Mouse (Mus musculus): ENCODE measurements around the gene Fzr1. TPM values are rescaled to one million over a fixed set of nuclear protein-coding genes. Genes with fewer than 3 reads are reported as not detected.

Fzr1 gene
- polyA plus RNA-seq, 1 experiment from 2014 or later, result 132 TPM

DNA sequence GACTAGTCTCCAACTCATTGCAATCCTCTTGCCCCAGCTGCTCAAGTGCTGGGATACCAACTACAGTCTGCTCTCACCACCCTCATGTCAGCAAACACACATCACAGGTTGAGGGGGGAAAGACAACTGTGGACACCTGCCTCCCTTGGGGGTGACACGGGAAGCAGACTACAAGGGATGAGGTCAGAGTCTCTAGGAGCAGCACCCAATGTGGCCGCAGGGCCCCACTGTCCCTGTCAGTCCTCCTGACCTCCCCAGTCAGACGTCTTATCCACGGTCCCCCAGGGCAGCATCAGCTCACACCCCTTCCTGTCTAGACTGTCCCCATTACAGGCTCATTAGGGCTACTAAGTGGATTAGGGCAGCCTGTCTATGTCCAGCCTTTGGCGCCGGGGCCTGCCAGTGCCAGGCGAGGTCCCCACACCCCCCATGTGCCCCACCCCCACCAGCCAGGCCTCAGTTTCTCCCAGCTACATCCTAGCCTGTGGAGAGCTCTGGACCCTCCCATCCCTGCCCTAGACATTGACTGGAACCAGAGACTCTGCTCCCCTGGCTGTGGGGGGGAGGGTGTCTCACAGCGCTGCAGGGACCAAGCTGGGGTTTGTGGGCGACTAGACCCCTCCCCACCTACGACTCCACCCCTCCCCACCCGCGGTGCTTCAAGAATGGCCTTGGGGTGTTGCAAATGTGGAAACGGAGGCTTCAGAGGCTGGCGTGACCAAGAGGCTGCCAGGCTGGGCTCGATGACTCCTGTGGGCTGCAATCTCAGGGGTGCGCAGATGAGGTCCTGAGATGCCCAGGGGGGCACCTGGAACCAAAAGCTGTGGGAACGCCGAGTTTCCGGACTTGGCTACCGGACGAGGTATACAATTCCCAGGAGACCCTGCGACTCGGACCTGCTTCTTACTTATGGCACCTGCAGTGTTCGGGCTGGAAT is 28.5 kb upstream of the Fzr1 start:
- DNase-seq (ENCODE audit: low spot score), result no peak
- Histone ChIP-seq H3K4me3 (ENCODE audit: low read depth, low read length) (peak overlapping the region; percentile 11; the same call in 1 of the 2 replicates), H3K27ac (ENCODE audit: low read depth, low read length) (no peak overlapping the region), H3K4me1 (replicated peaks; ENCODE audit: control insufficient read depth, insufficient read depth, low read length) (peaks cover 28% of the 10 kb centered on the region), H3K36me3 (ENCODE audit: control insufficient read depth, insufficient read depth, low read length) (no peaks in the 10 kb centered on the region; the same call in 1 of the 2 replicates), H3K9ac (ENCODE audit: low read length) (peak overlapping the region; percentile 35; the same call in 1 of the 2 replicates), H3K27me3 (ENCODE audit: control insufficient read depth, insufficient read depth, low read length) (peaks cover 35% of the 10 kb centered on the region), H3K4me2 (ENCODE audit: low read depth, low read length, severe bottlenecking) (peak overlapping the region; percentile 27; the same call in 1 of the 2 replicates), H3K9me3 (ENCODE audit: control insufficient read depth, low read length) (no peaks in the 10 kb centered on the region)
- ATAC-seq (replicated peaks; ENCODE audit: low FRiP score), result no peak
- WGBS, result 20% methylated on average over 24 of the region's 24 CpGs

DNA sequence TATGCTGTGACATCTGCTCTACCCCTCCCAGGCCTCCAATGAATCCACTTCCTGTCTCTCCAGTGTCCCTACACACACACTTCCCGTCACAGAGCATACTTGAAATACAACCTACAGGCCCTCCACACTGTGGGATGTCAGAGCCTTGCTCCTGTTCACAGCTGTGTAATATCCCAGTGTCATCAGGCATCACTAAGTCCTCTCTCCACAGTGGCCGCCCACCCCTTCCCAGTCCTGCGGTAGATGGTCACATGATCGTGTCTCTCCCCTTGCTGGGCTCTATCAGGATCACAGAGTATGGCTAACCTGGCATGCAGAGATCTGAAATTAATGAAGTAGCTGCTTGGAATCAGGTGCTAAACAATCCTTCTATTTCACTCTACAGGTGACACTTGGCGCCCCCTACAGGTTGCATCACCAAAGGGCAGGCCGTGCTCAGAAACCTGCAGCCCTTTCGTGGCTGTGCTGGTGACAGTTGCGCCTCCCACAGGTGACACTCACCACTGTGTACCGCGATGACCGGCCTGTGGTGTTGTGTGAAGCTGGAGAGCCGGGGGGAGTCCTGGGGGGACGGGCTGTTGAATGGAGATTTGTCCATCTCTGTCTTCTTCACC is 27.4 kb upstream of the Fzr1 start:
- no peaks in the 10 kb centered on the region for H3K9me3 ChIP-seq (ENCODE audit: control insufficient read depth, low read length)
- no peak overlapping the region for H3K9ac ChIP-seq (ENCODE audit: low read length)
- H3K27me3 ChIP-seq (ENCODE audit: control insufficient read depth, insufficient read depth, low read length), result peaks cover 35% of the 10 kb centered on the region
- H3K27ac ChIP-seq (ENCODE audit: low read depth, low read length), result no peak overlapping the region
- DNase-seq (ENCODE audit: low spot score), result peak; percentile 77
- H3K4me1 ChIP-seq (replicated peaks; ENCODE audit: control insufficient read depth, insufficient read depth, low read length), result peaks cover 38% of the 10 kb centered on the region
- no peaks in the 10 kb centered on the region; the same call in 1 of the 2 replicates for H3K36me3 ChIP-seq (ENCODE audit: control insufficient read depth, insufficient read depth, low read length)
- 41% methylated on average over 13 of the region's 13 CpGs for WGBS
- ATAC-seq (replicated peaks; ENCODE audit: low FRiP score), result no peak
- H3K4me3 ChIP-seq (ENCODE audit: low read depth, low read length), result no peak overlapping the region
- no peak overlapping the region for H3K4me2 ChIP-seq (ENCODE audit: low read depth, low read length, severe bottlenecking)

DNA sequence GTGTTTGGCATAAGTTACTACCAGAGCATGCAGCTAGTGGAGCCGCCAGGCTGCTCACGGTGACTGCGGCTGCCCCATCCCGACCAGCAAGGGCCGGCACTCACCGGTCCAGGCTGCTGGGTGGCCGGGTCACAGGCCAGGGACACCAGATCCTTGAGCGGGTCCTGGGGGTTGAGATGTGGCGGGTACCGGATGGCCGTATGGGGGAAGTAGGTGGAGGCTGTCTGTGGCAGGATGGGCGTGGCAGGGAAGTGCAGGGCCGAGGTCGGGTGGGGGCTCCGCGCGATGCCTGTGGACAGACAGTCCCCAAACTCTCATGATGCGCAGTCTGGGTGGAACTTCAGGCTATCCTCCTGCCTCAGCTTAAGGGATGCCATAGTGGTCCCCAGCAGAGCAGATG is 26.4 kb upstream of the Fzr1 start:
- H3K36me3 ChIP-seq (ENCODE audit: control insufficient read depth, insufficient read depth, low read length), result no peaks in the 10 kb centered on the region; the same call in 1 of the 2 replicates
- H3K27me3 ChIP-seq (ENCODE audit: control insufficient read depth, insufficient read depth, low read length), result peaks cover 35% of the 10 kb centered on the region
- no peak overlapping the region for H3K4me2 ChIP-seq (ENCODE audit: low read depth, low read length, severe bottlenecking)
- no peak overlapping the region for H3K9ac ChIP-seq (ENCODE audit: low read length)
- no peak for DNase-seq (ENCODE audit: low spot score)
- H3K9me3 ChIP-seq (ENCODE audit: control insufficient read depth, low read length), result no peaks in the 10 kb centered on the region
- WGBS, result 57% methylated on average over 18 of the region's 18 CpGs
- H3K4me1 ChIP-seq (replicated peaks; ENCODE audit: control insufficient read depth, insufficient read depth, low read length), result peaks cover 36% of the 10 kb centered on the region
- no peak for ATAC-seq (replicated peaks; ENCODE audit: low FRiP score)
- H3K27ac ChIP-seq (ENCODE audit: low read depth, low read length), result no peak overlapping the region
- H3K4me3 ChIP-seq (ENCODE audit: low read depth, low read length), result no peak overlapping the region

DNA sequence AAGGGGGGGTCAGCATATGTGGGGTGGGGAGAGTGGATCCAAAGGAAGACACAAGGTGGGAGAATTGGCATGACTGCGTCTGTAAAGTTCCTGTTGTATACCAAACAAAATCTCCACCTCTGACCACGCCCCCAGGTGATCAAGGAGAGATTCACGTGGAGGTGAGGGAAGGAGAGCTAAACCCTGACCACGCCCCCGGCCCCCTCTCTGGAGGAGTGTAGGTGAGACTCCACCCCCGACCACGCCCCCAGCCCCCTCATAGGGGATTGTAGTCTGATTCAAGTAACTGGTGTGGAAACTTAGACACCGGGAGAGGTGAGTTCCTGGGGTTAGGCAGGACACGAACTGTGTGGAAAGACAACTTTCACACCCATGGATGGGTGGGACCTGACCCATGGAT is 25.8 kb upstream of the Fzr1 start:
- no peaks in the 10 kb centered on the region for H3K9me3 ChIP-seq (ENCODE audit: control insufficient read depth, low read length)
- H3K4me1 ChIP-seq (replicated peaks; ENCODE audit: control insufficient read depth, insufficient read depth, low read length), result peaks cover 35% of the 10 kb centered on the region
- H3K9ac ChIP-seq (ENCODE audit: low read length), result no peak overlapping the region
- H3K4me3 ChIP-seq (ENCODE audit: low read depth, low read length), result no peak overlapping the region
- H3K4me2 ChIP-seq (ENCODE audit: low read depth, low read length, severe bottlenecking), result no peak overlapping the region
- ATAC-seq (replicated peaks; ENCODE audit: low FRiP score) (no peak), DNase-seq (ENCODE audit: low spot score) (no peak)
- WGBS, result 16% methylated on average over 9 of the region's 9 CpGs
- H3K27ac ChIP-seq (ENCODE audit: low read depth, low read length), result no peak overlapping the region
- no peaks in the 10 kb centered on the region; the same call in 1 of the 2 replicates for H3K36me3 ChIP-seq (ENCODE audit: control insufficient read depth, insufficient read depth, low read length)
- peaks cover 35% of the 10 kb centered on the region for H3K27me3 ChIP-seq (ENCODE audit: control insufficient read depth, insufficient read depth, low read length)

DNA sequence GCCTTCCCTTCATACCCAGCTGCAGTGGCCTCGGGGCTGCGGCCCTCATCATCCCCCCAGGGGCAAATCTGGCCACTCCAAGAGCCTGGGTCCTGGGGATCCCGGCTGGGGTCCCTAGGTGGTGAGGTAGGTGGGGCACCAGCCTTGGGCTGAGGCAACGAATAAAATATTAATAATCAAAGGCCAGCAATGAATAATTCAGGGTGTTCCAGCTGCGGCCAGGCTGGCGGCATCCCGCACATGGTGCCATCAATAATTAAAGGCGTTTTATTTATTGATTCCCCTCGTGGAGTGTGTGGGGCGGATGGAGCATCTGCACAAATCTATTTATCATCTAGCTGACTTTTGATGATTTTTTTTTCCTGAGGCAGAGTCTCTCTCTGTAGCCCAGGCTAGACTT is 25.2 kb upstream of the Fzr1 start:
- H3K4me3 ChIP-seq (ENCODE audit: low read depth, low read length), result no peak overlapping the region
- no peak overlapping the region for H3K4me2 ChIP-seq (ENCODE audit: low read depth, low read length, severe bottlenecking)
- WGBS, result 52% methylated on average over 10 of the region's 10 CpGs

DNA sequence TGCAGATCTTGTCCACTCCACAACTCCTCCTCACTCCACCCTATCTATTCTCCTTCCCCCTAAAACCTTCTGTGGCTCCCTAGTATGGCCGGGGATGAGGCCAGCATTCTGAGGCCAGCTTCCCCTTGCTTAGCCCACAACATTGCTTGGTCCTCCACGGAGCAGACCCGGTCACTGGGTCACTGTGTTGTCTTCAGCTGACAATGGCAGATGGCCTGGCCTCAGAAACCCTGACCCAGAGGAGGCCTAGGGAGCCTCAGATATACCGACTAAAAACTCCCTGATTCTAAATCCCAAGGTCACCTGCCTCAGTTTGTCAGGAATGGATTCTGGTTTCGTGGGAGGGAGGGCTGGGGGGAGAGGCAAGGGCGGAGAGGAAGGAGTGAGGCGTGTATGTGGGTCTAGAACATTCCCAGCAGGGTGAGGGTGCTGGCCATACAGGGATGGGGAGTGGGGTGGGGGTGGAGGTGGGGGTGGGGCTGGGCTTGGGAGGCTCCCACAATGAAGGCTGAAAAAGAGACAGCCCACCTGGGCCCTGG is 24.0 kb upstream of the Fzr1 start:
- Histone ChIP-seq H3K4me1 (replicated peaks; ENCODE audit: control insufficient read depth, insufficient read depth, low read length) (peaks cover 27% of the 10 kb centered on the region), H3K4me2 (ENCODE audit: low read depth, low read length, severe bottlenecking) (peak overlapping the region; percentile 42), H3K27ac (ENCODE audit: low read depth, low read length) (peak overlapping the region; percentile 69), H3K4me3 (ENCODE audit: low read depth, low read length) (0 out of 2 replicates have a peak overlapping the region, but pooled peaks have one; percentile 9), H3K27me3 (ENCODE audit: control insufficient read depth, insufficient read depth, low read length) (peaks cover 21% of the 10 kb centered on the region), H3K36me3 (ENCODE audit: control insufficient read depth, insufficient read depth, low read length) (no peaks in the 10 kb centered on the region; the same call in 1 of the 2 replicates), H3K9me3 (ENCODE audit: control insufficient read depth, low read length) (no peaks in the 10 kb centered on the region), H3K9ac (ENCODE audit: low read length) (peak overlapping the region; percentile 54)
- ATAC-seq (replicated peaks; ENCODE audit: low FRiP score), result no peak
- 14% methylated on average over 7 of the region's 7 CpGs for WGBS
- DNase-seq (ENCODE audit: low spot score), result no peak

More for the DNA sequence above, 25.2 kb upstream of the Fzr1 start:
- ATAC-seq (replicated peaks; ENCODE audit: low FRiP score) (no peak), DNase-seq (ENCODE audit: low spot score) (no peak)
- no peak overlapping the region for H3K9ac ChIP-seq (ENCODE audit: low read length)
- peak overlapping the region; percentile 69; the same call in 1 of the 2 replicates for H3K27ac ChIP-seq (ENCODE audit: low read depth, low read length)
- no peaks in the 10 kb centered on the region; the same call in 1 of the 2 replicates for H3K36me3 ChIP-seq (ENCODE audit: control insufficient read depth, insufficient read depth, low read length)
- peaks cover 33% of the 10 kb centered on the region for H3K27me3 ChIP-seq (ENCODE audit: control insufficient read depth, insufficient read depth, low read length)
- no peaks in the 10 kb centered on the region for H3K9me3 ChIP-seq (ENCODE audit: control insufficient read depth, low read length)
- peaks cover 32% of the 10 kb centered on the region for H3K4me1 ChIP-seq (replicated peaks; ENCODE audit: control insufficient read depth, insufficient read depth, low read length)

DNA sequence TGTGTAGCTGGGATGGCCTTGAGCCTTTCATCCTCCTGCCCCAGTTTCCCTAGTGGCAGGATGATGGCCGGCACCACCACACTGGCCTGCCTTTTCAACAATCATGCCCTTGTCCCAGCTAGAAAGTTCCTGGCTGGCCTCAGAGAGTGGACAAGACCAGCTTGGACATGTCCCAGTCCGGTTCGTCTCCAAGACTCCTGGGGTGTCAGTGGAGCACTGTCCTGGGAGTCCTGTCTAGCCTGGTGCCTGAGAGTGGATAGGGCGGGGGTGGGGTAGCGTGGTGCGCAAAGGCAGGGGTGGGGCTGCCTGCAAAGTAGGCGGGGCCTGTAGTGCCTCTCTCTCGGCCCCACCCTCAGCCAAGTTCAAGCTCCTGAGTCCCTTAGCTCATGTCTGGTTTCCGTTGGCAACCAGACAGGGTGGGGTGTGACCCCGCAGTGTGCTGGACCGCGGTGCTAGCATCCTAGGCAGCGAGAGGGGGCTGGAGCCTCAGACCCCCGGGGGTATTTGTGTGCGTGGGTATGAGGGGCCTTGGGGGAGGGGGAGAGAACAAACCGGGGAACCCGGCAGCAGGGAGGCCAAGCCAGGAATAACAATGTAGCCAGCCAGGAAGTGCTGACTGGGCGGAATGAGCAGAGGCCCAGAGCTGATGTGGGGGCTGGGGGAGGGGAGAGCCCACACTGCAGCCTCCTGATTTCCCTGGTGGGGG is 23.4 kb upstream of the Fzr1 start:
- 4% methylated on average over 18 of the region's 18 CpGs for WGBS
- H3K27me3 ChIP-seq (ENCODE audit: control insufficient read depth, insufficient read depth, low read length), result peaks cover 15% of the 10 kb centered on the region
- peak; percentile 88 for DNase-seq (ENCODE audit: low spot score)
- H3K4me1 ChIP-seq (replicated peaks; ENCODE audit: control insufficient read depth, insufficient read depth, low read length), result peaks cover 27% of the 10 kb centered on the region
- H3K9ac ChIP-seq (ENCODE audit: low read length), result peak overlapping the region; percentile 54
- 0 out of 2 replicates have a peak overlapping the region, but pooled peaks have one; percentile 9 for H3K4me3 ChIP-seq (ENCODE audit: low read depth, low read length)
- peak overlapping the region; percentile 42 for H3K4me2 ChIP-seq (ENCODE audit: low read depth, low read length, severe bottlenecking)
- no peaks in the 10 kb centered on the region; the same call in 1 of the 2 replicates for H3K36me3 ChIP-seq (ENCODE audit: control insufficient read depth, insufficient read depth, low read length)
- H3K27ac ChIP-seq (ENCODE audit: low read depth, low read length), result peak overlapping the region; percentile 69
- no peaks in the 10 kb centered on the region for H3K9me3 ChIP-seq (ENCODE audit: control insufficient read depth, low read length)
- ATAC-seq (replicated peaks; ENCODE audit: low FRiP score), result peak; percentile 85

DNA sequence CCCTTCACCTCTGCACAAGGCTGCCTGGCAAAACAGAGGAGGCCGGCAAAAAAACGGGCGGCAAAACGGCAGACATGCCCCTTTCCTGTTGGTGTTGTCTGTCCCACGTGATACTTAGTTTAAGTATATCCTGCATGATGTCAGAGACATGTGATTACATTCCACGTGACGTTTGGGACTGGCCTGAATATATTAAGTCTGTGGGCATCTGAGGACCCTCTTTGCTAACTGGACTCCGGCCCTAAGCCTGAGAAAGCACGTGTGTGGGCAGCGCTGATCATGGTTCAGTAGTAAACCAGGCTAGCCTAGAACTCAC is 22.8 kb upstream of the Fzr1 start:
- peaks cover 10% of the 10 kb centered on the region for H3K27me3 ChIP-seq (ENCODE audit: control insufficient read depth, insufficient read depth, low read length)

More for the DNA sequence above, 22.8 kb upstream of the Fzr1 start:
- H3K36me3 ChIP-seq (ENCODE audit: control insufficient read depth, insufficient read depth, low read length), result no peaks in the 10 kb centered on the region; the same call in 1 of the 2 replicates
- H3K9ac ChIP-seq (ENCODE audit: low read length), result no peak overlapping the region
- DNase-seq (ENCODE audit: low spot score), result no peak
- peak overlapping the region; percentile 69 for H3K27ac ChIP-seq (ENCODE audit: low read depth, low read length)
- WGBS, result 30% methylated on average over 10 of the region's 10 CpGs
- ATAC-seq (replicated peaks; ENCODE audit: low FRiP score), result no peak
- no peaks in the 10 kb centered on the region for H3K9me3 ChIP-seq (ENCODE audit: control insufficient read depth, low read length)
- H3K4me3 ChIP-seq (ENCODE audit: low read depth, low read length), result no peak overlapping the region
- no peak overlapping the region for H3K4me2 ChIP-seq (ENCODE audit: low read depth, low read length, severe bottlenecking)
- H3K4me1 ChIP-seq (replicated peaks; ENCODE audit: control insufficient read depth, insufficient read depth, low read length), result peaks cover 27% of the 10 kb centered on the region

Measured in forebrain, embryonic 11.5 days (tissue).